Mouse (Mus musculus): ENCODE data around the gene Cd28. TPM values are rescaled to one million over a fixed set of nuclear protein-coding genes. Genes with fewer than 3 reads are reported as not detected.
"Not testable (repeated sequence)": the region's sequence is repeated elsewhere in the genome, so short reads cannot be mapped to it uniquely, and the experiment has no call there.

Cd28 gene
- polyA plus RNA-seq, 1 experiment from 2014 or later = 0.33 TPM

DNA sequence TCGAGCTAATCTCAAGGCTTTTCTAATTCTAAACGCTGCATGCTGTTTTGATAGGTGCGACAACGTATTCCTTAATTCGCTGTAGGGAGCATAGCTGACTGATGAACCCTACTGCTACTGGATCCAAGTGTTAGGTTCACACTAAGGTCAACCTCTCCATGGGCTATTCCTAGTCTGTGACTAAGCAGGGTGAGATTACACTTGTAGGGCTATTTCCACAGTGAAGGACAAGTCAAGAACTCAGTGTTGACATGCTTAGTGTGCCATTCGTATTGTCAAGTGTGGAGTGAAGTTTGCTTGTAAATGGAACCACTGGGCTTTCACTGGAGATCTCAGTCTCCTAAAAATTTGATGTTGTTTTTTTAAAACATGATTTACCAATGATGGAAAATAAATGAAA, 99.3 kb downstream of the Cd28 start:
- H3K9me3 ChIP-seq (ENCODE audit: control insufficient read depth, low read length) = no peaks in the 10 kb centered on the region
- H3K27me3 ChIP-seq (replicated peaks; ENCODE audit: control insufficient read depth, insufficient read depth, low read length) = no peaks in the 10 kb centered on the region
- H3K4me1 ChIP-seq (ENCODE audit: control insufficient read depth, insufficient read depth, low read length) = no peaks in the 10 kb centered on the region
- H3K36me3 ChIP-seq (ENCODE audit: control insufficient read depth, insufficient read depth, low read length) = no peaks in the 10 kb centered on the region
- no peak overlapping the region for H3K4me2 ChIP-seq (ENCODE audit: low read depth, low read length)
- H3K27ac ChIP-seq (ENCODE audit: low read length) = no peak overlapping the region
- no peak overlapping the region for H3K4me3 ChIP-seq (ENCODE audit: low read length)
- no peak overlapping the region for H3K9ac ChIP-seq (ENCODE audit: low read depth, low read length)
- ATAC-seq = no peak
- WGBS = 92% methylated on average over 6 of the region's 6 CpGs

DNA sequence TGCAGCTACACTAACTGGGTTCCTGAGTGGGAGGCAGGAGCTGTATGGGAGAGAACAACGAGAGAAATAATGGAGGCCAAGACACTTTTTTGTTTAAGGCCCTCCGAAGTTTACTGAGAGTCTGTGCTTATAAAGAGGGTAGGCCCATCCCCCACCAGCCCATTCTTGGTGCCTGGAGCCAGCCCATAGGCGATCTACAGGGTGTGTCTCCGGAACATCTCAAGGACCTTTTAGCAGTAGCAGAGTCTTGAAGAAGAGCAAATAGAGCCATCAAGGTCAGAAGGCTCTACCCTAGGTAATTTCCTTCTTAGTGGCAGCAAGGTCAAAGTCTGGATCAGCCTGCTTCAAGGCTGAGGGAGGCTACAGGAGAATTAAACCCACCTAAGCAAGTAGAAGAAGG, 101.9 kb downstream of the Cd28 start:
- not testable (repeated sequence) for H3K4me1 ChIP-seq (ENCODE audit: control insufficient read depth, insufficient read depth, low read length); H3K27ac ChIP-seq (ENCODE audit: low read length); H3K9ac ChIP-seq (ENCODE audit: low read depth, low read length); H3K9me3 ChIP-seq (ENCODE audit: control insufficient read depth, low read length); H3K36me3 ChIP-seq (ENCODE audit: control insufficient read depth, insufficient read depth, low read length); ATAC-seq; H3K27me3 ChIP-seq (replicated peaks; ENCODE audit: control insufficient read depth, insufficient read depth, low read length); H3K4me2 ChIP-seq (ENCODE audit: low read depth, low read length); H3K4me3 ChIP-seq (ENCODE audit: low read length)
- WGBS = 67% methylated on average over 4 of the region's 4 CpGs

DNA sequence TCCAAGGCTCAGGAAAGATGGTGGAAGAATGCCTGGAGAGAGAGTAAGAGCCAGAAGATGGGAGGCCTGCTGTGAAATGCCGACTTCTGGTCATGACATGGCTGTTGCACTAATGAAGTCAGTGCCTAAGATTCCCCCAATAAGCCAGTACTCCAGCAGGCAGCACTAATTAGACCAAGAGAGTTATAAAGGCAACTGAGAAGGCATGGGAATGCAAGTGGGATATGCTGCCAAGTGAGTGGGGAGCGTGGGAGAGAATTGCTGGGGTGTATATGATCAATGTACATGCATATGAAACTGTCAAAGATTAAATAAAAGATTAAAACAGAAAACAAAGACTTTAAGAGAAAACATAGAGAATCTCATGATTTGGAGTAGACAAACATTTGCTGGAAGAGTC, 103.4 kb downstream of the Cd28 start:
- Histone ChIP-seq H3K27ac (ENCODE audit: low read length) (no peak overlapping the region), H3K27me3 (replicated peaks; ENCODE audit: control insufficient read depth, insufficient read depth, low read length) (no peaks in the 10 kb centered on the region), H3K4me2 (ENCODE audit: low read depth, low read length) (no peak overlapping the region), H3K36me3 (ENCODE audit: control insufficient read depth, insufficient read depth, low read length) (no peaks in the 10 kb centered on the region), H3K9ac (ENCODE audit: low read depth, low read length) (no peak overlapping the region), H3K9me3 (ENCODE audit: control insufficient read depth, low read length) (no peaks in the 10 kb centered on the region), H3K4me1 (ENCODE audit: control insufficient read depth, insufficient read depth, low read length) (0 out of 2 replicates have a peak, but pooled peaks cover 3% of the 10 kb centered on the region), H3K4me3 (ENCODE audit: low read length) (no peak overlapping the region)
- no peak for ATAC-seq
- 84% methylated on average over 2 of the region's 2 CpGs for WGBS

GRCm38 (mm10) chr1:60820981-60821380, 104.4 kb downstream of the Cd28 start:
- Histone ChIP-seq H3K9me3 (ENCODE audit: control insufficient read depth, low read length) (no peaks in the 10 kb centered on the region), H3K27ac (ENCODE audit: low read length) (no peak overlapping the region), H3K4me2 (ENCODE audit: low read depth, low read length) (no peak overlapping the region), H3K4me1 (ENCODE audit: control insufficient read depth, insufficient read depth, low read length) (0 out of 2 replicates have a peak, but pooled peaks cover 6% of the 10 kb centered on the region), H3K27me3 (replicated peaks; ENCODE audit: control insufficient read depth, insufficient read depth, low read length) (no peaks in the 10 kb centered on the region), H3K36me3 (ENCODE audit: control insufficient read depth, insufficient read depth, low read length) (no peaks in the 10 kb centered on the region), H3K4me3 (ENCODE audit: low read length) (no peak overlapping the region), H3K9ac (ENCODE audit: low read depth, low read length) (no peak overlapping the region)
- WGBS = 83% methylated on average over 2 of the region's 2 CpGs
- no peak for ATAC-seq

GRCm38 (mm10) chr1:60821590-60821989, 105.0 kb downstream of the Cd28 start:
- no peaks in the 10 kb centered on the region for H3K36me3 ChIP-seq (ENCODE audit: control insufficient read depth, insufficient read depth, low read length)
- H3K27ac ChIP-seq (ENCODE audit: low read length) = no peak overlapping the region
- H3K4me2 ChIP-seq (ENCODE audit: low read depth, low read length) = no peak overlapping the region
- ATAC-seq = no peak
- no peaks in the 10 kb centered on the region for H3K27me3 ChIP-seq (replicated peaks; ENCODE audit: control insufficient read depth, insufficient read depth, low read length)
- H3K4me3 ChIP-seq (ENCODE audit: low read length) = no peak overlapping the region
- 68% methylated on average over 3 of the region's 3 CpGs for WGBS
- H3K9me3 ChIP-seq (ENCODE audit: control insufficient read depth, low read length) = no peaks in the 10 kb centered on the region
- 0 out of 2 replicates have a peak, but pooled peaks cover 6% of the 10 kb centered on the region for H3K4me1 ChIP-seq (ENCODE audit: control insufficient read depth, insufficient read depth, low read length)
- no peak overlapping the region for H3K9ac ChIP-seq (ENCODE audit: low read depth, low read length)

Other genes starting within 250 kb of the Cd28 start
- gene Raph1, start 149.7 kb upstream of the Cd28 start, polyA plus RNA-seq (2015; fragmentation: Nextera tagmentation; extraction: Ambion mirVana) = 20.2 TPM in 2 replicates
- gene Ctla4, start 170.2 kb downstream of the Cd28 start, polyA plus RNA-seq (2015; fragmentation: Nextera tagmentation; extraction: Ambion mirVana) = not detected in 2 replicates

All from intestine, embryonic 16.5 days (tissue).